Mouse (Mus musculus) cortical plate, adult 2 months (tissue): ENCODE measurements around the gene Fhit.

ENCODE experiments used
- CTCF ChIP-seq: fragments of 200-500 bp; IDR thresholded peaks from 2 replicates; pipeline ENCODE4 v1.5.1; 2011; ENCODE audit warnings: mild to moderate bottlenecking, control low read depth, low read length; ENCODE audit not compliant: insufficient read depth; ENCODE audit errors: extremely low read depth
- POLR2A ChIP-seq: fragments of 200-500 bp; IDR thresholded peaks from 2 replicates; pipeline ENCODE4 v1.6.1; 2011; ENCODE audit warnings: mild to moderate bottlenecking, low read length, control low read depth; ENCODE audit not compliant: insufficient read depth; ENCODE audit errors: extremely low read depth

GRCm38 (mm10) chr14:10316764-10317163, 845.1 kb downstream of the Fhit start:
- TF ChIP-seq CTCF (no peak), POLR2A (no peak)
